Mouse (Mus musculus) thymus, postnatal 36 days (tissue): ENCODE measurements around the gene Larp6.

Experiments
- DNase-seq, 2 experiments: peaks; one replicate each; pipeline ENCODE4 v3.0.0; 2022; ENCODE audit warnings: mixed read lengths in 2 of 2

Gene Larp6

GRCm38 (mm10) chr9:60715828-60716227, 3.0 kb downstream of the Larp6 start:
- no peak for DNase-seq

DNA sequence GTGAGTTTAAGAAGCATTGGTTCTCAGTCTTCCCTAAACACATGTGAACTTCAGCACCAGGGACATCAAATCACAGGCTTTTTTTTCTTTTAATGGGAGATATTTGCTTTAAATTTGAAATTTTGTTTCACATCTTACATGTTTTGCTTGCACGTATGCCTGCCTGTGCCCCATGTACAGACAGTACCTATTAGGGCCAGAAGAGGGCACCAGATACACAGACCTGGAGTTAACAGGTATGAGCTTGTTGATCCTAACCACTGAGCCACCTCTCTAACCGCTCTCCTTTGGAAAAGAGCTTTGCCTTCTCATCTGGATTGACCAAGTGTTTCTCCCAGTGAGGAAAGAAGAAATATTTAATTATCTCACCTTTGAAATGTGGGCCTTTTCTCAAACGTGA, 5.5 kb downstream of the Larp6 start:
- peak; percentile 38 to 46 for DNase-seq

GRCm38 (mm10) chr9:60719687-60720086, 6.9 kb downstream of the Larp6 start:
- DNase-seq, result no peak

GRCm38 (mm10) chr9:60724968-60725367, 12.2 kb downstream of the Larp6 start:
- DNase-seq, result no peak

- no peak for DNase-seq
These were observed 21.5 kb downstream of the Larp6 start for GRCm38 (mm10) chr9:60734321-60734720.

DNA sequence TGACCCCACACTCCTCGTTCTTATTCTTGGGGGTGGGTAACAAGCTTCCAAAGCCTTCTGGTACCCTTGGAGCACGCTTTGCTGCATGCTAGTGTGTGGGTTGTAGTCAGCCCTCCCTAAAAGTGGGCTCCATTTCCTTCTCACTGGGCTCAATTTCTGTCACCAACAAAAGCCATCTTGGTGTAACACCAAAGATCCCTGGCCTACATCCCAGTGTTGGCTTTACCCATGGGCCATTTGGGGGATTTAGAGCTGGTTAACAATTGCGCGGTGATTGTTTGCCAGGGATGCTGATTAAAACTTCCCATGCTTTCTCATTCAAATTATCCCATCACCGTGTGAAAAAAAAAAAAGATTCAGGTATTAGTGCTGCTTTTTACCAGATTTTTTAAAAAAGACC, 26.3 kb downstream of the Larp6 start:
- DNase-seq, result no peak

- DNase-seq, result no peak
These were observed 28.6 kb downstream of the Larp6 start for GRCm38 (mm10) chr9:60741436-60741835.

DNA sequence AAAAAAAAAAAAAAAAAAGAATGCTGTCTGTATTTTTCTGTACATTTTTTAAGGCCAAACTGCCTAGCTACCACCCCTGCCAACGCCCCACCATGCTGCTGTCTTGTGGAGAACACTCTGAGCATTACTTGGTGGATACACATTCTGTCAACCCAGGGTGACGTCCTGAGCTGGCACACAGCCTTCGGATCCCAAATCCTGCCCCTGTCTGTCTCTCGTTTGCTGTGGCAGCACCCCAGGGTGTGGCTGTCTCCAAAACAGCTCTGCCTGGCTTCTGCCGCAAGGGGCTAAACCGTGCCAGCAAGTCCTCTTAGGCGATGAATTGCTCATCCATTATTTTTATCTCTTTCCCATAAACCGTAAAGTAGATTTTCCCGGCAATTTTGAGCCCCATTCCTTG, 29.7 kb downstream of the Larp6 start:
- DNase-seq, result no peak

DNA sequence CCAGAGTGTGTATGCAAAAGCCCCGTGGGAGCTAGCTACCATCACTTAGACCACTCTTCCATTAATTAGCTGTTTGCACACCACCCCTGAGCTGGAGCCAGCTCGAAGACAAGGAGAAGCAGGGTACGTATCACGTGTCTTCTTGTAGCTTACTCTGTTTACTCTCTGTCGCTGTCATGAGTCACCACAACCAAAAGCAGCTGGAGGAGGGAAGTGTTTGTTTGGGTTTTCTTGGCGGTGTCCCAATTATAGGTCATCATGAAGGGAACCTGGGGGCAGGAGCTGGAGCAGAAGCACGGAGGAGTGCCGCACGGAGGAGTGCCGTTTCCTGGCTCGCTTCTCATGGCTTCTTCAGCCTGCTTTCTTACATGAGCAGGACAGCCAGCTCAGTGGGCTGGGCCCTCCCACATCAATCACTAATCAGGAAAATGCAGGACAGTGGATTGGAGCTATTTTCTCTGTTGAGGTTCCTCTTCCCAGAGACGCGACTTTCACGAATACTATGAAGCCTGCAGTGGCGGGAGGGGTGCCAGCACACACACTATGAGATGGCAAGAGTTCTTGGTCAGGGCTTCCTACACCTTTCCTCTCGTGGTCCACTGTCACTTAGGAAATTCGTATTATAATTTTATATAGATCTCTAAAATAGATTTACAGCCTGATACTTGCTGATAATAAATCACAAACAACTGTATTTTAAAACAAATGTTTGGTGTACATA, 30.6 kb downstream of the Larp6 start:
- DNase-seq, result no peak

- DNase-seq, result peak; percentile 28 to 29
These were observed 31.6 kb downstream of the Larp6 start for GRCm38 (mm10) chr9:60744171-60744969.

GRCm38 (mm10) chr9:60744971-60745370, 32.2 kb downstream of the Larp6 start:
- DNase-seq, result no peak

- DNase-seq, result no peak
These were observed 33.8 kb downstream of the Larp6 start for GRCm38 (mm10) chr9:60746561-60746960.

DNA sequence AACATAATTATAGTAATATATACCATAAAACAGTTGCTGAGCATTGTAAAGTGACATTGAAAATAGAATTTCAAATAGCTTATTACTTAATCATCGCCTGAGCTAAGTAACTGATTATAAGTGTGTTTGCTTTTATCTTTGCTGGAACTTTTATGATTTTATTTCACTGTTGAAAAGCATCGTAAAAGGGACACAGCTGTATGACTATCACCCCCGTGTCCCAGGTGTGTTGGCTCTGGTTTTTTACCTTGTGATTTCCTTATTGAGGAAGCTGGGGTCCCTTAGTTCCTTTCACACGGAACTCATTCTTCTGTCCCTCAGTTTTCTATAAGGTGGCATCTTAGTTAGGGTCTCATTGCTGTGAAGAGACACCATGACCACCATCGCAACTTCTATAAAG, 34.9 kb downstream of the Larp6 start:
- DNase-seq, result no peak

- no peak for DNase-seq
These were observed 35.4 kb downstream of the Larp6 start for GRCm38 (mm10) chr9:60748191-60748590.

DNA sequence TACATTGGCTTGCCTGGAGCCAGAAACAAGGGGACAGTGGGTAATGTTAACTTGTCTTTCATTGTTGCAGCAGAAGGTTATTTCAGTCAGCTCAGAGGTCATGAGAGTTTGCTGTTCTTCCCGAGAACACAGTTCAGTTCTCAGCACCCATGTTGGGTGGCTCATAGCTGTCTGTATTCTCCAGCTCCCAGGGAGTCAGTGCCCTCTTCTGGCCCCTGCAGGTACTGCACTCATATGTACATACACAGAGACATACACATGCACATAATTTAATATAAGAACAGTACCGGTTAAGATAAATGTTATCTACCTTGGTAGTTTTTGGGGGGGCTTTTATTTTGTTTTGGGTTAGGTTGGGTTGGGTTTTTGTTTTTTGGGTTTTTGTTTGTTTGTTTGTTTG, 36.3 kb downstream of the Larp6 start:
- no peak for DNase-seq

GRCm38 (mm10) chr9:60751098-60751497, 38.3 kb downstream of the Larp6 start:
- no peak for DNase-seq

DNA sequence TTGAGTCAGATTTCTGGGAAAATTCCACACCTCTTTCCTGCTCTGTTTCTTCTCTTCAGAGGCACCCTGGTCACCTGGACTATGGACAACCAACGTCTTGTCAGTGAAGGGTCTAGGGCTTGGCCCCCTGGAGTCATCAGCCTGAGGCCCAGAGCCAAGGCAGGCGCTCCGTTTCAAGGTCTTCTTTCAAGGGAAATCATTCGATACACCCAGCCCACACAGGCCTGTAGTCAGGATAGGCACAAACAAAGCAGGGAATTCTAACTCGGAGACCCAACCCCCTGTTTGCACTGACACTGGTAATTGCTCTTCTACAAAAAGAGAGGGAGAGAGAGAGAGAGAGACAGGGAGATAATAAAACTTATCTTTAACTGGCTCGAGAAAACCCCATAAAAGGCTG, 39.2 kb downstream of the Larp6 start:
- DNase-seq, result no peak

DNA sequence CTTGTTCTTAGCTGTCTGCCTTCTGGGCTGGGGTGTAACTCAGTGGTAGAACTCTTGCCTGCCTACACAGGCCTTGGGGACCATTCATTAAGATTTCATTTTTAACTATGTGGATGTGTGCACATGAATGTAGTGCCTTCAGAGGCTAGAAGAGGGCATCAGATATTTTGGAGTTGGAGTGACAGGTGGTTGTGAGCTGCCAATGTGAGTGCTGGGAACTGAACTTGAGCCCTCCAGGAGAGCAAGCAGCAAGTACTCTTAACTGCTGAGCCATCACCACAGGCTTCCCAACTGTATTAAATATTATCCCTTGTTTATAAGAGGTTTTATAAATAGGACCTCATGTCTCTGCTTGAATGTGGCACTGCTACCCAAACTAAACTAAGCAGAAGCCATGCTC, 39.8 kb downstream of the Larp6 start:
- no peak for DNase-seq

GRCm38 (mm10) chr9:60756258-60756657, 43.5 kb downstream of the Larp6 start:
- DNase-seq, result peak; percentile 60 to 71

DNA sequence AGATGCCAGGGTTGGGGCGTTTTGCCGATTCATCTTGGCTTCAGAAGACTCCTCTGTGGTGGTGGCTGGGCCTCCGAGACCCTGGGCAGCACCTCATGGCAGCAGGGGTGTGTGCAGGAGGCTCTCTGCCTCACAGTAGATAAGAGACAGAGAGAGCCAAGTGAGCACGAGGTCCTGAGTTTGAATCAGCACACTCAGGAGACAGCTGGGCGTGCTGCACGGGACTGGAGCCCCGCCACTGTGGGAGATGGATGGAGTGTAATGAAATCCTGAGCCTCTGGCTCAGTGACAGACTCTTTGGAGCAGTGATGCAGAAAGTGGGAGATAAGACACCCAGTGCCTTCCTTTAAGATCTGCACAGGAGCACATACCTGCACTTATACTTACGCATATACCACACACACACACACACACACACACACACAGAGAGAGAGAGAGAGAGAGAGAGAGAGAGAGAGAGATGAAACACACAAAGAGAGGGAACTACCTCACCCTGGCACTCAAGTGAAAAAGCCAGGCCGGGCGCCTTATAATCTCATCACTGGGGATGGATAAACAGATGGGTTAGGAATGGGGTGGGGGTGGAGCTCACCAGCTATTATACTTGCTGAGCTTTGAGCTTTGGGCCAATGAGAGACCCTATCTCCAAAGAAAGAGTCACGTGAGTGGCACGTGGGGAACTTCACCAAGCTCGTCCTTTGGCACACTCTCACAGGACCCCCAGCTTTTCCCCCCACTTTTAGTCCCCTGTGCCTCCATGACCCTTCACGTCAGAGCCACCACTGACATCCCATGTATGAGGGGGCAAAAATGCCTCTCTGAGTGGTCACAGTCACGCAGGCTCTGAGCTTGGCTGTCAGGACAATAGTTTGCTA, 44.3 kb downstream of the Larp6 start:
- no peak for DNase-seq

- no peak for DNase-seq
These were observed 45.0 kb downstream of the Larp6 start for GRCm38 (mm10) chr9:60757817-60758216.

GRCm38 (mm10) chr9:60759436-60760007, 46.7 kb downstream of the Larp6 start:
- no peak for DNase-seq

DNA sequence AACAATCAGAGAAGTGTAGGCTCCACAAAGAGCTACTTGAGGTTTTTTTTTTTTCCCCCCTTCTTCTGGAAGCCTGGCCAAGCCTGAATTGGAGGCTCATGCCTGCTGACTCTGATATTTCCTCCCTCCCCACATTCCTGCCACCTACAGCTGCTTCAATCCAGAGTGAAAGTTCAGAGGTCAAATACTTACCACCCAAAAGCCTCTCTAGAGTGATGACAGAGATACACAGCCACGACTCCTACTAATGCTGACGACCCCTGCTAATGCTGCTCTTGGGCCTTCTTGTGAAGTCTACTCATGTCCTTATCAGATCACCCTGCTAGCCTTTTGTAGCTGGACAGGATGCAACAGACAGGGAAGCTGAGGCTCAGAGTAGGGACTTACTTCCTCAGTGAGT, 52.4 kb downstream of the Larp6 start:
- DNase-seq, result no peak
